Mouse (Mus musculus) embryo, embryonic 11 days (tissue): ENCODE results near the gene Sox5.

Source experiments
- DNase-seq: peaks from one replicate; pipeline ENCODE4 v3.0.0-alpha.2; 2015

Gene Sox5

DNA sequence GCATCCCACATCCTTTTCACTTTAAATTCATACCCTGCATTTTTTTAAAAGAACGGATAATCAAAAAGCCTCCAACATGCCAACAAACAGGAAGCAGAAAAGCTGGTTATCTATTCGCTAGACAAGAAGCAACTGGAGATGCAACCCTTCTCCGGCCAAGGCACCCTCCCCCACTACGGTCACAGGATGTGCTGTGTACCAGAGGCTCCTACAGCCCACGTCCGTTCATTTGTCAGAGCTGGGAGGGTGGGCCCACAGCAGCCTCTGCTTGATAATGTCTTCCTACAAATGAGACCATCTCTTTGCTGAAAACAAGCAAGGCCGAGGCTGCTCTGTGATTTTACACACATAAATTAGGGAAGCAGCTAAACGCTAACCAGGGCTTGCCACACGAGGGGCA, 69.9 kb downstream of the Sox5 start:
- DNase-seq = peak; percentile 41

DNA sequence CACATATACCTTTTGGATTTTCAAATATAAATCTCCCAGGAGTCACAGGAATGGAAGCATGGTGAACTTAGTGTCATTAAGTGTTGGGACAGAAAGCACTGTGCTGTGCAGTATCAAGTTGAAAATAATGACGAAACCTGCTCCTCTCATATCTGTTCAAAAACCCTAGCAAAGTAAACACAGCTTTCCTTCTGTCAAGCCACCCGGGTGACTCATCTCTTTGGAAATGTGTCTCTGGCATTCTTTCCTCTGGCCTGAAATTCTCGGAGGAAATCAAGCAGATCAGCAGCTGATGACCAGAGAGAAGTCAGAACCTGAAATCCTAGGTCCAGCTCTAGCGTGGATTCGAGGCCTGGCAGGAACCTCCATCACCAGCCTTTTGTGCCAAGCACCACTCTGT, 71.0 kb downstream of the Sox5 start:
- DNase-seq = no peak

DNA sequence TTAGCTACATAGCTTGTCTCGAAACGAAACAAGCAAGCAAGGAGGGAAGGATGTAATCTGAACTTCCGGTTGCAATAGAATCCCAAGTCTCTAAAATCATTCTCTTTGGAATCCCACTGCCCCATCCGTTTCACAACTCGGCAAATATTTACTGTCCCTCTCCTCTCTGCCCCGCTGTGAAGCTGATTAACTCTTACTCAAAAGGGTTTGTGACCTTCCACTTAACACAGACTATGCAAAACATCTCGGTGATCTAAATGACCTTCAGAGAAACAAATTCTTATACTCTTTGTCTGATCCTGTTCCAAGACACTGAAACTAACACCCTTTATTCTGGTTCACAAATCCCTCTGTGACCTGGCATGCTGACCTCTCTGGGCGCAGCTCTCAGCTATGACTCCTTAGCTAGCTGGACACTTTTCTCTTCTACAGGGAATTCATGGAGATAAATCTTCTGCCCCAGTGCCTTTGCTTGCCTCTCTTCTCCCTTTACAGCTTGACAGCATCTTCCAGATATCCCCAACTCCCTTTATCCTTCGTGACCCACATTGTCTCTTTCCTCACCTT, 72.1 kb downstream of the Sox5 start:
- DNase-seq = no peak

- no peak for DNase-seq
These were observed 73.4 kb downstream of the Sox5 start for GRCm38 (mm10) chr6:144708410-144708809.

DNA sequence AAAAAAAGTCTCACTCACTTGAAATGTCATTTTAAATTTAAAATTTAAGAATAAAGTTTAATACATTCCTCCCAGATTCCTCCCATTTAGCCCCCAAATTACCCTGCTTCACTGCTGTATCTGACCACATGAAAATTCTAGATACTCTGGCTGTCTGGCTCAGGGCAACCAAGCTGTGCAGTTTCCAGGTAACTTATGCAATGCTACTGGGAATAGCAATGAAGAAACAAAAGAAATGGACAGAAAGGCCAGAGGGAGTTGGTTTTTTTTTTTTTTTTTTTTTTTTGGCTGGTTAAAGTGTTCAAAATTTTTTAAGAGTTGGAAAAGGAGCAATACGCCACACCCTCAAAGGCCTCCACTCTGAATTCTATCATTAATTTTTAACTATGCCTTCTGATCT, 73.8 kb downstream of the Sox5 start:
- no peak for DNase-seq

GRCm38 (mm10) chr6:144704962-144705361, 76.8 kb downstream of the Sox5 start:
- DNase-seq = no peak

DNA sequence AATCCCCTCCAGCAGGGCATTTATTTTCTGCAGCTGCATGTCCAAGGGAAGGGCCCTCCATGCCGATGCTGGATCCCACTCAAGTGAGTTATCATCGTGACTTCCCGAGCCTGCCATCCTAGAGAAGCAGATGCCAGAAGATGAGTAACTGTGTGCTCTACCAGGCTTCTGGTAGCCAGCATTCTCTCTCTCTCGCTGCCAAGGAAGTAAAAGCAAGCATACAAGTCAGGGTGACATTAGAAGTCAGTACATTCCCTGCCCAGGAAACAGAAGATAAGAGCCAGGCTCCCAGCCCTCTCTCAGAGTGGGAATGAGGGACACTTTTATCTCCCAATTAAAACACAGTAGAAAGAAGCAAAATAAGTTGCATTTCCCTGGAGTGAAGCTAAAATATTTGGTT, 86.1 kb downstream of the Sox5 start:
- DNase-seq = no peak

- no peak for DNase-seq
These were observed 88.4 kb downstream of the Sox5 start for GRCm38 (mm10) chr6:144693211-144693899.

- DNase-seq = no peak
These were observed 90.3 kb downstream of the Sox5 start for GRCm38 (mm10) chr6:144691298-144692041.

- no peak for DNase-seq
These were observed 92.7 kb downstream of the Sox5 start for GRCm38 (mm10) chr6:144689076-144689475.

- DNase-seq = no peak
These were observed 94.1 kb downstream of the Sox5 start for GRCm38 (mm10) chr6:144687681-144688080.

DNA sequence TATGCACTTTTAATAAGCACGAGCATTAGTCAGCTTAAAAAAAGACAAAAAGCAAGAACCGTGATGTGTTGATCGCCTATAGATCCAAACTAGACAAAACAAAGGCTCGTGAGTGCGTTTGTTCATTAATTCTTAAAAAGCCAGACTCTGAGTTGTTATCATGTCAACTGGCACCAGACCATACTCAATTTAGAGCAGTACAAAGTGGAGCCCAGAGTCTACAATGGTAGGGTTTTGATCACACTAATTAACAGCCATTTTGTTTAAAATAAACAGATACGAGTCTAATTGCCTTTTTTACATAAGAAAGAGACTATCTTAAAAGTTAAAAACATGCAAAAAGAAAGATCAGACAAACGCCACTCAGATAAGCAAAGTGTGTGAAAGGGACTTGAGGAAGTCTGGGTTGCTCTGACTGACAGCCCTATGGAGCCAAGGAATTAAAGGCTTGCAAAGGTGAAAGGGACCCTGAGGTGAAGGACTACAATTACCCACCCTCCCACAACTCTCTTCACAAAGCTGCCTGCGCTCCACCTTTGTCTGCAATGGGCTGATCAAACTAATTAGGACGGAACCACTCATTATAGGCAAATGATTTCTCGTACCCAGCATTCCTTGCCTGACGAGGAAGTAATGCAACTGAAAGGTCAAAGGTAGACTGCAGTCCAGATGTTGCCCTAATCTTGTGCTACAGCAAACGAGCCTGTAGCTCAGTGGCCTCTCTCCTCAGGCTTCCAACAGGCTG, 100.6 kb downstream of the Sox5 start:
- DNase-seq = peak; percentile 33

- no peak for DNase-seq
These were observed 104.2 kb downstream of the Sox5 start for GRCm38 (mm10) chr6:144677491-144678133.

GRCm38 (mm10) chr6:144675111-144675510, 106.7 kb downstream of the Sox5 start:
- DNase-seq = no peak

DNA sequence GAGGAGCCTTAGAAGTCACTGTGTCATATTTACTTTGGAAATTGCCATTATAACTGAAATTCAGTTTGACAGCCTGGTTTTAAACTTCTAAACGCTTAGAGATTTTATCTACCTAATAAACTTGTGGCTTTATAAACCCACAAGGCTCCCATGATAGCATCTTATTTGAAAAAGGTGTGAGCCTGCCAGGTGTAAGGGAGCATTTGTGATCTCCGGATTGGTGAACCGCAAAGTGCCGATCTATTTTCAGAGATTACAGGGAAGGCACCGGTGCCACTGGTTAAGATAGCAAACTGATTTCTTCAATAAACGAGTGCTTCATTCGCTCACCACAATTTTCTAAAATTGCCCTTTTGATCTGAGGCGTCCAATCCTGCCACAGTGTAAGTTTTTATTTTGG, 107.9 kb downstream of the Sox5 start:
- DNase-seq = no peak

GRCm38 (mm10) chr6:144670433-144671167, 111.2 kb downstream of the Sox5 start:
- no peak for DNase-seq

DNA sequence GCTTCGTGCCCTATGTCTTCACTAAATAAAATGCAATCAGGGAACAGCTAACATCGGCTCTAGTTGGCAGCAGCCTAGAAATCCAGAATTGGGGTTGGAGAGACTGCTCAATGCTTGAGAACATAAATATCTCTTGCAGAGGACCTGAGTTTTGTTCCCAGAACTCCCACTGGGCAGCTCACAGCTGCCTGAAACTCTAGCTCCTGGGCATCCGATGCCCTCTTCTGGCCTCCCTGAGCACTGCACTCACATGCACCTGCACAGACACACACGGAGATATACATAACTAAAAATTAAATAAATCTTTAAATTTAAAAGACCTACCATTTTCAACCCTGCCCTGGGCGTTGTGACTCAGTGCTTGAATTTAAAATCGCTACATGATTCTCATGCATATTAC, 115.2 kb downstream of the Sox5 start:
- no peak for DNase-seq

DNA sequence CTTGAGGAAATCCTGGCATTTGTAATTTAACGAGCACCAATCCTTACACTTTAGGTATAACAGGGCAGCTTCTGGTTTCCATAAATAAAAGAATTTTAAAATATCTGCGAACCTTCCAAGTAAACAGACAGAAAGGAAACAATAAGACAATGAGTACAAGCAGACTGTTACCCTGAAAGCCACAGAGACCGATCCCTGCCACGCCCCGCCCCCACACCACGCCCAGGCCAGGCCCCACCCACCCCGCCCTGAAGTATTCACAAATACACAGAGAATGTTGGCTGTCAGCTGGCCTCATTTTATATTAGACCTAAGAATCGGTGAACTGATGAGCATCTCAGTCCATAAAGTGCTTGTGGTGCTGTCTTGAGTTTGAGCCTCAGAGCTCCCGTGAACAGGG, 117.0 kb downstream of the Sox5 start:
- no peak for DNase-seq

GRCm38 (mm10) chr6:144663516-144664074, 118.2 kb downstream of the Sox5 start:
- DNase-seq = no peak

GRCm38 (mm10) chr6:144659115-144660108, 122.4 kb downstream of the Sox5 start:
- no peak for DNase-seq

DNA sequence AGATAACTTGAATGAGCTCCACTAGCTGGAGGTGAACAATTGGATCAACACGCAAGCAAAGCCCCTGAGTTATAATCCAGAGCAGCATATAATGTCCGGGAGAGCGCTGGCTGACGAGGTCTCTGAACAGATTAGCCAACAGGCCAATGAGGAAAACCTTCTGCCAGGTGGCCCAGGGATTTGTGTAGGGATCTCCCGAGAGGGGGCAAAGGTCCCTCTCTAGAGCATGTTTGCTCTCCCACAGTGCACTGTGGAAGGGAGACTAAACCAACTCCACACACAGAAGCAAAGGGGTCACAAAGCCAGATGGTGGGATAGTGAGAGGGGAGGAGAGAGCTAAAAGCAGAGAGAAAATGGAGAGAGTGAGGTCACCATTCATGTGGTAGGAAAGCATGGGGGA, 128.9 kb downstream of the Sox5 start:
- DNase-seq = no peak
